Mouse (Mus musculus): ENCODE data around the gene Kbtbd7. TPM values are rescaled to one million over a fixed set of nuclear protein-coding genes. Genes with fewer than 3 reads are reported as not detected.

The Kbtbd7 gene
- polyA plus RNA-seq, 1 experiment from 2014 or later = 22.0 TPM

DNA sequence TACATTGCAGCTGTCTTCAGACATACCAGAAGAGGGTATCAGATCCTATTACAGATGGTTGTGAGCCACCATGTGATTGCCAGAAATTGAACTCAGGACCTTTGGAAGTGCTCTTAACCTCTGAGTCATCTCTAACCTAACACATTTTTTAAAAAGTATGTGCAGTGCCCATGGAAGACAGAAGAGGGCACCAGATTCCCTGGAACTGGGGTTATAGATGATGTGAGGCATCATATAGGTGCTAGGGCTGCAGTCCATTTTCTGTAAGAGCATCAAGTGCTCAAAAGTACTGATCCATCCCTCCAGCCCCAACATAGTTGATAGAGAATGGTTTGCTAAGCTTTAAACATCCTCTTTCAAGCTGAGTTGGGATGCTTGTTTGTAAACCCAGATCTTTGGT is 31.7 kb upstream of the Kbtbd7 start:
- no peak overlapping the region for H3K4me3 ChIP-seq (ENCODE audit: low read depth, low read length)
- no peak overlapping the region for H3K27ac ChIP-seq (replicated peaks; ENCODE audit: low read depth, low read length)
- no peak overlapping the region for H3K4me2 ChIP-seq (ENCODE audit: low read depth, low read length)
- ATAC-seq (replicated peaks; ENCODE audit: insufficient number of reproducible peaks, low FRiP score, low TSS enrichment, low read depth) (no peak), DNase-seq (ENCODE audit: low spot score) (peak; percentile 69)
- no peak overlapping the region for H3K9ac ChIP-seq (replicated peaks; ENCODE audit: low read length)
- H3K36me3 ChIP-seq (replicated peaks; ENCODE audit: control insufficient read depth, insufficient read depth, low read depth, low read length) = no peaks in the 10 kb centered on the region
- no peaks in the 10 kb centered on the region for H3K27me3 ChIP-seq (ENCODE audit: control insufficient read depth, insufficient read depth, low read length)
- H3K9me3 ChIP-seq (replicated peaks; ENCODE audit: control insufficient read depth, low read length) = no peaks in the 10 kb centered on the region
- no peaks in the 10 kb centered on the region for H3K4me1 ChIP-seq (ENCODE audit: control insufficient read depth, insufficient read depth, low read length)

DNA sequence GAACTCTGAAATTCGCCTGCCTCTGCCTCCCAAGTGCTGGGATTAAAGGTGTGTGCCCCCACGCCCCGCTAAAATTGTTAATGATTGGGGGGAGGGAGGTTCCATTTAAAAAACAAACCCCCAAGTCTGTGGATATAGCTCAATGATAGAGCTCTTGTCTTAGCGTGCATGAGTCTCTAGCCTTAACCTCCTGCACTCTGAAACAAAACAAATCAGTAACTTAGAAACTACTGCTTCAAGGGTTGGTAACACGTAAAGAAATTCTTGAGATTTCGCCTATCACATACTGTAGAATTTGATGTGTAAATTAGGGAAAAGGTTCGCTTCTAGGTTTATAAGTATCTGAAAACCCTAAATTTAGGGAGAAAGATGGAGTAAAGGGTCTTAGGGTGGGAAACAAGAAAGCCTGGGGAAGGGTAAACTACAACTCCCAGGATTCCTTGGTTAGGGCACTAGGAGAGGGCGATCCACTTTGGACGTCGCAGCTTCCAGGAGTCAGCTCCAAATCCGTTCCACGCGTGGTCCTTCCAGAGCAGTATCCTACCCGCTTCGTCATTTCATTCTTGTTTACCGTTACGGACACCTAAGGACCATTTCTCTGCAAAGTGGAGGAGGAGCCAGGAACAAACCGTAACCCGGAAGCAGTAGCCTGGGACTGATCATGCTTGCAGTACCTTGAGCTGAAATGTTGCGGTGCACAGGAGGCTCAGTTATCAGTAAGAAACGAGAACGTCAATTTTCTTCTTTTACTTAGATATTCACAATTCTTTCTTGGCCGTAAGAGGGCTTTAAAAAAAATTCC is 28.8 kb upstream of the Kbtbd7 start, which contains the start of gene Mtrf1:
Gene Mtrf1 (plus strand): TSS at position 452 of the 802 bp plus-strand sequence.
- peak within 1 kb of the TSS; percentile 41 for H3K4me2 ChIP-seq (ENCODE audit: low read depth, low read length)
- peak within 1 kb of the TSS; percentile 68 for H3K9ac ChIP-seq (replicated peaks; ENCODE audit: low read length)
- ATAC-seq (replicated peaks; ENCODE audit: insufficient number of reproducible peaks, low FRiP score, low TSS enrichment, low read depth) = peak; percentile 81
- peak within 1 kb of the TSS; percentile 55 for H3K4me3 ChIP-seq (ENCODE audit: low read depth, low read length)
- H3K9me3 ChIP-seq (replicated peaks; ENCODE audit: control insufficient read depth, low read length) = no peaks in the 10 kb centered on the region
- no peaks in the 10 kb centered on the region for H3K27me3 ChIP-seq (ENCODE audit: control insufficient read depth, insufficient read depth, low read length)
- H3K4me1 ChIP-seq (ENCODE audit: control insufficient read depth, insufficient read depth, low read length) = no peaks in the 10 kb centered on the region
- no peaks in the 10 kb centered on the region for H3K36me3 ChIP-seq (replicated peaks; ENCODE audit: control insufficient read depth, insufficient read depth, low read depth, low read length)
- H3K27ac ChIP-seq (replicated peaks; ENCODE audit: low read depth, low read length) = peak within 1 kb of the TSS; percentile 63; the same call in 1 of the 2 replicates
- WGBS = 20% methylated on average over 23 of the region's 23 CpGs
- DNase-seq (ENCODE audit: low spot score) = peak; percentile 80

DNA sequence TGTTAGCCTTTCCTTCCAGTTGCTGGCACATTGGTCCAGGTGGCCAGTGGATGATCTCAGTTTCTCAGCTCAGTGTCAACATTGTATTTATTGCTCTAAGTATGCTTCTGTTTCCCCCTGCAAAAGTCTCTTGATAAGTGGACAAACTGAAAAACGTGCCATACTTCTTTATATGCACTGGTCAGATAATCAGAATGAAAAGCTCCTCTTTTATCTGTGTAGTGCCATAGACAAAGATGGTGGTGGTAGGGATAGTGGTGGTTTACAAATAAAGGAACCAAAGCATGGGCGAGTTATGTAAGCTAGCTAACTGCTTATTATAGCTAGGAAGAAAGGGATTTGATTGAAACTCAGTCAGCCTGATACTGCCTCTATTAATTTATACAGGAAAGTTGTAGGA is 18.7 kb upstream of the Kbtbd7 start:
- 85% methylated on average over 2 of the region's 2 CpGs for WGBS
- H3K9ac ChIP-seq (replicated peaks; ENCODE audit: low read length) = no peak overlapping the region

DNA sequence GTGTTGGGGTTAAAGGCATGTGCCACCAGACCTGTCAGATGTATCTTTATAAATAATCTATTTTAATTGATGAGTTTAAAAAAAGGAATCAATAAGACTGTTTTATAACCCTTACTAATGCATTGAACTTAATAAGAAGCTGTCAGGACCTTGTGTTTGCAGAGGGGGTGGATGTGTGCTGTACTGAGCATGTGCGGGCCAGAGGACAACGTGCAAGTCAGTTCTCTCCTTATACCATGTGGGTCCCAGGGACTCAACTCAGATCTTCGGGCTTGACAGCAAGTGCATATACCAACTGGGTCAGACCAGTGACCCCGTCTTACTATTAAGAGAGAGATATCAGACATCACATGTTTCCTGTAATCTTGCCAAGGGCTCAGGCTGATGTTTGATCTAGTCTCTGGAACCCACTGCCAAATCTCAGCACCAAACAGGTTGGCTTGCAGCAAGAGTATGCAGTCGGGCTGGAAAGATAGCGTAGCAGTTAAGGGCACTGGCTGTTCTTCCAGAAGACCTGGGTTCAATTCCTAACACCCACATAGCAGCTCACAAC is 17.0 kb upstream of the Kbtbd7 start:
- no peaks in the 10 kb centered on the region for H3K9me3 ChIP-seq (replicated peaks; ENCODE audit: control insufficient read depth, low read length)
- WGBS = 88% methylated on average over 6 of the region's 6 CpGs
- no peaks in the 10 kb centered on the region for H3K36me3 ChIP-seq (replicated peaks; ENCODE audit: control insufficient read depth, insufficient read depth, low read depth, low read length)
- no peak for DNase-seq (ENCODE audit: low spot score)
- H3K4me3 ChIP-seq (ENCODE audit: low read depth, low read length) = no peak overlapping the region
- H3K27me3 ChIP-seq (ENCODE audit: control insufficient read depth, insufficient read depth, low read length) = no peaks in the 10 kb centered on the region
- no peak overlapping the region for H3K27ac ChIP-seq (replicated peaks; ENCODE audit: low read depth, low read length)
- H3K9ac ChIP-seq (replicated peaks; ENCODE audit: low read length) = no peak overlapping the region
- H3K4me2 ChIP-seq (ENCODE audit: low read depth, low read length) = no peak overlapping the region
- no peaks in the 10 kb centered on the region for H3K4me1 ChIP-seq (ENCODE audit: control insufficient read depth, insufficient read depth, low read length)
- no peak for ATAC-seq (replicated peaks; ENCODE audit: insufficient number of reproducible peaks, low FRiP score, low TSS enrichment, low read depth)

More for the DNA sequence above, 18.7 kb upstream of the Kbtbd7 start:
- no peaks in the 10 kb centered on the region for H3K36me3 ChIP-seq (replicated peaks; ENCODE audit: control insufficient read depth, insufficient read depth, low read depth, low read length)
- H3K4me2 ChIP-seq (ENCODE audit: low read depth, low read length) = no peak overlapping the region
- DNase-seq (ENCODE audit: low spot score) = no peak
- no peaks in the 10 kb centered on the region for H3K27me3 ChIP-seq (ENCODE audit: control insufficient read depth, insufficient read depth, low read length)
- no peak overlapping the region for H3K4me3 ChIP-seq (ENCODE audit: low read depth, low read length)
- no peak overlapping the region for H3K27ac ChIP-seq (replicated peaks; ENCODE audit: low read depth, low read length)
- no peaks in the 10 kb centered on the region for H3K9me3 ChIP-seq (replicated peaks; ENCODE audit: control insufficient read depth, low read length)
- ATAC-seq (replicated peaks; ENCODE audit: insufficient number of reproducible peaks, low FRiP score, low TSS enrichment, low read depth) = no peak
- no peaks in the 10 kb centered on the region for H3K4me1 ChIP-seq (ENCODE audit: control insufficient read depth, insufficient read depth, low read length)

DNA sequence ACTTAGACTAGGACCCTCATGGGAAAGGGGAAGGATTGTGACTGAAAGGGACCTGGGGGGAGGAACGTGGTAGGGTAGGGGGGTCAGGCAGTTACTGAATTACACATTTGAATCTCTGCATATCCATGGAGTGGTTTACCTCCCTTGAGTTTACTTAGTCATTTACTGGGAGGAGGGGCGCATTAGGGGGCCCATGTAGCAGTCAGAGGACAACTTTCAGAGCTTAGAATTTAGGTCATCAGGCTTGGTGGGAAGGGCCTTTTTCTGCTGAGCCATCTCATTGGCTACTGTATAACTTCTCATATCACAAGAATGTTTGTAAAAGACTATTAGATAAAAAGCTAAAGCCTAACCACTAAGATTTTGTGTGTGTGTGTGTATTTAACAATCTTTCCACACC is 15.6 kb upstream of the Kbtbd7 start:
- Histone ChIP-seq H3K4me1 (ENCODE audit: control insufficient read depth, insufficient read depth, low read length) (no peaks in the 10 kb centered on the region), H3K4me3 (ENCODE audit: low read depth, low read length) (no peak overlapping the region), H3K27me3 (ENCODE audit: control insufficient read depth, insufficient read depth, low read length) (no peaks in the 10 kb centered on the region), H3K9ac (replicated peaks; ENCODE audit: low read length) (no peak overlapping the region), H3K27ac (replicated peaks; ENCODE audit: low read depth, low read length) (no peak overlapping the region), H3K4me2 (ENCODE audit: low read depth, low read length) (no peak overlapping the region), H3K9me3 (replicated peaks; ENCODE audit: control insufficient read depth, low read length) (no peaks in the 10 kb centered on the region), H3K36me3 (replicated peaks; ENCODE audit: control insufficient read depth, insufficient read depth, low read depth, low read length) (no peaks in the 10 kb centered on the region)
- WGBS = 77% methylated on average over 2 of the region's 2 CpGs
- no peak for DNase-seq (ENCODE audit: low spot score)
- ATAC-seq (replicated peaks; ENCODE audit: insufficient number of reproducible peaks, low FRiP score, low TSS enrichment, low read depth) = no peak

DNA sequence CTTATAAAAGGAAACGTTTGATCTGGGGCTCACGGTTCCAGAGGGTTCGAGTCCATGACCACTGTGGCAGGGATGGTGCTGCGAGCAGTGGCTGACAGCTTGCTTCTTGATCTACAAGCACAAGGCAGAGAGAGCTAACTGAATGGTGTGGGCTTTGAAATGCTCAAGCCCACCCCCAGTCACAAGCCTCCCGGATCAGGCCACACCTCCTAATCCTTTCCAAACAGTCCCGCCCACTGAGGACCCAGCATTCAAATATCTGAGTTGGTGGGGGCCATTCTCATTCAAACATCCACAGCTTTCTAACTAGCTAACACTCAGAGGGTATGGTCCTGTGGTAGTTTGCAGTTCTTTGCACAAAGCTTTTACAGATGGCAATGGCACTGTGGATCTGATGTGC is 13.2 kb upstream of the Kbtbd7 start:
- WGBS = 88% methylated on average over 6 of the region's 6 CpGs
- H3K27ac ChIP-seq (replicated peaks; ENCODE audit: low read depth, low read length) = no peak overlapping the region
- no peak for DNase-seq (ENCODE audit: low spot score)

DNA sequence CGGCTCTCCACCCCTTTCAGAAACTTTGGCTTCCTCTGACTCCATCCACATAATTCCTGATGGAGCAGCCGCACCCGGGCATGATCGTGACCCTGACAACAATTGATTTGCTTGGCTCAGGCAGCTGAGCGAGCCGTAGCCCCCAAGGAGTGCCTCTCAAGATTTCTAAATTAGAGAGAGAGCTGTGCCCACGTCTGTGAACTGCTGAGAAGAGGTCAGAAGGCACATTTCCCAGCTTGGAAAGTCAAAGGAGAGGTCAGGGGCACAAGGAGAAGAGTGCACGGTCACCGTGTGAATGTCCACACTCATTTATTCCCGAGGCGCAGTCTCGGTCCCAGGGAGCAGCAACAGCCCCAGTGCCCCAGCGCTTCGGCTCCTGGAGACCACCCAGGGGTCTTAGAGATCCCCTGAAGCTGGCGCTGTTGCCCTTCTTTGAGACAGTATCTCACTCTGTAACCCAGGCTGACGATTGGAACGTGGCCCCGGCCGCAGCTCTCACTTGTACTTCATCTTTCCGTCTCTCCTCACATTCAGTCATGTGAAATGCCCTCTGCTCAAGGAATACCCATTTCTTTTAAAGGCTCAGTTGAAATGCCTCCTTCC is 6.1 kb upstream of the Kbtbd7 start:
- no peak overlapping the region for H3K27ac ChIP-seq (replicated peaks; ENCODE audit: low read depth, low read length)
- ATAC-seq (replicated peaks; ENCODE audit: insufficient number of reproducible peaks, low FRiP score, low TSS enrichment, low read depth) (peak; percentile 48; the same call in 1 of the 2 replicates), DNase-seq (ENCODE audit: low spot score) (no peak)
- no peaks in the 10 kb centered on the region for H3K27me3 ChIP-seq (ENCODE audit: control insufficient read depth, insufficient read depth, low read length)
- WGBS = 46% methylated on average over 20 of the region's 20 CpGs
- no peaks in the 10 kb centered on the region; the same call in 1 of the 2 replicates for H3K36me3 ChIP-seq (replicated peaks; ENCODE audit: control insufficient read depth, insufficient read depth, low read depth, low read length)
- H3K4me3 ChIP-seq (ENCODE audit: low read depth, low read length) = no peak overlapping the region
- no peak overlapping the region for H3K9ac ChIP-seq (replicated peaks; ENCODE audit: low read length)
- no peaks in the 10 kb centered on the region for H3K4me1 ChIP-seq (ENCODE audit: control insufficient read depth, insufficient read depth, low read length)
- no peaks in the 10 kb centered on the region for H3K9me3 ChIP-seq (replicated peaks; ENCODE audit: control insufficient read depth, low read length)
- no peak overlapping the region for H3K4me2 ChIP-seq (ENCODE audit: low read depth, low read length)

More for the DNA sequence above, 13.2 kb upstream of the Kbtbd7 start:
- Histone ChIP-seq H3K9me3 (replicated peaks; ENCODE audit: control insufficient read depth, low read length) (no peaks in the 10 kb centered on the region), H3K36me3 (replicated peaks; ENCODE audit: control insufficient read depth, insufficient read depth, low read depth, low read length) (no peaks in the 10 kb centered on the region), H3K9ac (replicated peaks; ENCODE audit: low read length) (no peak overlapping the region), H3K4me1 (ENCODE audit: control insufficient read depth, insufficient read depth, low read length) (no peaks in the 10 kb centered on the region), H3K4me2 (ENCODE audit: low read depth, low read length) (no peak overlapping the region), H3K27me3 (ENCODE audit: control insufficient read depth, insufficient read depth, low read length) (no peaks in the 10 kb centered on the region), H3K4me3 (ENCODE audit: low read depth, low read length) (no peak overlapping the region)
- no peak for ATAC-seq (replicated peaks; ENCODE audit: insufficient number of reproducible peaks, low FRiP score, low TSS enrichment, low read depth)
